Mouse (Mus musculus) right cerebral cortex, postnatal 10 days (tissue): Measurements from ENCODE around the gene Pdhb.
"Not testable (repeated sequence)": the region's sequence is repeated elsewhere in the genome, so short reads cannot be mapped to it uniquely, and the experiment has no call there.

ENCODE experiments used
- DNase-seq, 2 experiments: peaks; one replicate each; pipeline ENCODE4 v3.0.0; 2021; ENCODE audit warnings: low spot score in 2 of 2

Gene Pdhb

DNA sequence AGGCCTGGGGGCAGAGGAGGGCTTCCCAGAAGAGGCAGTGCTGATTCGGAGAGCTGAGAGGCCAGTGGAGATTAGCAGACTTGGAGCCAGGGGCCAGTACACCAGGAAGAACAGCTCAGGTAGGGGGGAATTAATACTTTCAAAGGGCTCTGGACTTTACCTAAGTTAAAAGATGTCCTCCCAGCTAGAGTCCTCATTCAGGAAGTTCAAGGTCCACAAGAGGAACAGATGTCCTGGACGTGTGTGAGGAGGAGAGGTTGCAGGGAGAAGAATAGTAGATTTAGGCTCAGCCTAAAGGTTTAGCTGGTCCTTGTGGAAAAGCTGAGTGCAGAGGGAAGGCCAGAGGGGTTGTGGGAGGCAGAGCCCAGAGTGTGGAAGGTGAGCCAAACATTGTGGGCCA is 38.6 kb downstream of the Pdhb start:
- DNase-seq, result no peak

GRCm38 (mm10) chr14:8132789-8133188 is 40.0 kb downstream of the Pdhb start:
- no peak for DNase-seq

- DNase-seq, result no peak
Observed at GRCm38 (mm10) chr14:8127971-8128370, 44.9 kb downstream of the Pdhb start.

- no peak for DNase-seq
Observed at GRCm38 (mm10) chr14:8124046-8124881, 48.6 kb downstream of the Pdhb start.

GRCm38 (mm10) chr14:8123611-8124010 is 49.2 kb downstream of the Pdhb start:
- not testable (repeated sequence) for DNase-seq

GRCm38 (mm10) chr14:8123141-8123540 is 49.7 kb downstream of the Pdhb start:
- no peak for DNase-seq

DNA sequence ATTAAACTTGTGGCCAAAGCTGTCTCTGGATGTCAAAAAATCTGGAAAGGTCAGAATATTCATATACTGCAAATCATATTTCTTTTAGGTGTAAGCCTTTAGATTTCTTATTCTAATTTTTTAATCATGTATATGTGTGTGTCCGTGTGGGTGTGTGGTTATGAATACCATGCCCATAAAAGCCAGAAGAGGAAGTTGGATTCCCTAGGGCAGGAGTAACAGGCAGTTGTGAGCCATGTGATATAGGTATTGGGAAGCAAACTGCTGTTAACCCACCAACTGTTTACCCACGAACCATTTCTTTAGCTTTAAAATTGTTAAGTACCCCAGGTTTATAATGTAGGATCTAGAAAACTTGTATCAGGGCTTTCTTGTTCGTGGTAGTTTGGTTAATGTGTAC is 52.9 kb downstream of the Pdhb start:
- no peak for DNase-seq

DNA sequence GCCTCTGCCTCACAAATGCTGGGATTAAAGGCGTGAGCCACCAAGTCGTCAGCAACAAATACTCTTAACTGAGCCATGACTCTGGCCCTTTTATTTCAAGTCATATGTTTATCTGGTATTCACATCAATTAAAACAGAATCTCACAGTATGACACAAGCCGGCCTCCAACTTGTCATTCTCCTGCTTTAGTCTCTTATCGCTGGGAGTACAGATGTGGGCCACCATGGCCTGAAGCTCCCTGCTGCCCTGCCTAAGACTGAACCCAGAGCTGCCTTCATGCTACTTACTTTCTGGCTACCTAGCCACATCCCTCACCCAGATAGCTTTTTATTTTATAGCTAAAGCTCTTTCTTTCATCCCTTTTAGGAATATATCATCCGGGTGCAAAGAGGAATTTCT is 53.4 kb downstream of the Pdhb start:
- no peak for DNase-seq

DNA sequence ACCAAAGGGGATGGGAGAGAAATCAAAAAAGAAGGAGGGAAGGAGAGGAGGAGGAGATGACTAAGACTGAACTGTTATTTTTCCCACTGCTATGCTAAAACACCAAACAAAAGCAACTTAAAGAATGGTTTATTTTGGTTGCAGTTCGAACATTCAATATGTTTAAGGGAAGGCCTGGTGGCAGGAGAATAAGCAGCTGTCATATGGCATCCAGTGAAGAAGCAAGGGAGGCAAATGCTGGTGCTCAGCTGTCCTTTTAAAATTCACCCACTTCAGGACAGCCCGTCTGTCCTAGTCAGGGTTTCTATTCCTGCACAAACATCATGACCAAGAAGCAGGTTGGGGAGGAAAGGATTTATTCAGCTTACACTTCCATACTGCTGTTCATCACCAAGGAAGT is 55.5 kb downstream of the Pdhb start:
- DNase-seq, result no peak
